Mouse (Mus musculus) MEL (cell line): ENCODE results near the gene Slc18a2. TPM values are rescaled to one million over a fixed set of nuclear protein-coding genes. Genes with fewer than 3 reads are reported as not detected.

Source experiments
- DNase-seq: peaks from one replicate; pipeline ENCODE4 v3.0.0; 2011; ENCODE audit warnings: low read depth, low spot score
- H3K27ac ChIP-seq: 2 replicates; pipeline ENCODE4 v1.5.1; 2012; ENCODE audit warnings: low read depth, mild to moderate bottlenecking, control low read depth, low read length, moderate library complexity; ENCODE audit not compliant: control insufficient read depth
- H3K27me3 ChIP-seq, 2 experiments: fragments of 150-350 bp in 1 of 2; sonication (generic) in 1 of 2; 2 replicates each; pipeline ENCODE4 v1.6.1; 2012; ENCODE audit warnings: low read length in 2 of 2, mild to moderate bottlenecking in 2 of 2, improper control_type of control experiment in 1 of 2, moderate library complexity in 1 of 2; ENCODE audit not compliant: insufficient read depth in 2 of 2, control insufficient read depth in 1 of 2
- H3K36me3 ChIP-seq, 2 experiments: 2 replicates each; pipeline ENCODE4 v1.6.1; 2012 to 2014; ENCODE audit warnings: low read length in 2 of 2, improper control_type of control experiment in 1 of 2, inconsistent platforms in 1 of 2, mild to moderate bottlenecking in 1 of 2; ENCODE audit not compliant: insufficient read depth in 2 of 2, control insufficient read depth in 1 of 2
- H3K4me1 ChIP-seq, 2 experiments: fragments of 150-350 bp in 1 of 2; sonication (generic) in 1 of 2; 2 replicates each; pipeline ENCODE4 v1.6.1; 2012; ENCODE audit warnings: low read length in 2 of 2, improper control_type of control experiment in 1 of 2, mild to moderate bottlenecking in 1 of 2; ENCODE audit not compliant: insufficient read depth in 2 of 2, control insufficient read depth in 1 of 2
- H3K4me3 ChIP-seq, 2 experiments: fragments of 150-350 bp in 1 of 2; sonication (generic) in 1 of 2; 2 replicates each; pipeline ENCODE4 v1.5.1; 2012; ENCODE audit warnings: low read depth in 2 of 2, low read length in 2 of 2, mild to moderate bottlenecking in 2 of 2, moderate library complexity in 2 of 2, control low read depth in 1 of 2, improper control_type of control experiment in 1 of 2; ENCODE audit not compliant: control insufficient read depth in 1 of 2, insufficient read depth in 1 of 2
- H3K79me2 ChIP-seq: 2 replicates; pipeline ENCODE4 v1.6.1; 2012; ENCODE audit warnings: mild to moderate bottlenecking, low read length, moderate library complexity; ENCODE audit not compliant: control insufficient read depth, poor library complexity, insufficient read depth
- H3K9ac ChIP-seq: 2 replicates; pipeline ENCODE4 v1.6.1; 2012; ENCODE audit warnings: low read depth, mild to moderate bottlenecking, control low read depth, low read length, moderate library complexity; ENCODE audit not compliant: control insufficient read depth, poor library complexity, severe bottlenecking
- H3K9me3 ChIP-seq: fragments of 150-350 bp; sonication (generic); replicated peaks from 2 replicates; pipeline ENCODE4 v1.6.1; 2012; ENCODE audit warnings: mild to moderate bottlenecking, low read length, improper control_type of control experiment, moderate library complexity; ENCODE audit not compliant: insufficient read depth
- CHD1 ChIP-seq: IDR thresholded peaks from 2 replicates; pipeline ENCODE4 v1.6.1; 2012; ENCODE audit warnings: low read depth, mild to moderate bottlenecking, inconsistent platforms, low read length, improper control_type of control experiment
- CHD2 ChIP-seq: IDR thresholded peaks from 2 replicates; pipeline ENCODE4 v1.6.1; 2011; ENCODE audit warnings: low read length, improper control_type of control experiment
- EP300 ChIP-seq, 2 experiments: IDR thresholded peaks; 2 replicates each; pipeline ENCODE4 v1.6.1; 2011; ENCODE audit warnings: improper control_type of control experiment in 2 of 2, low read length in 2 of 2, low read depth in 1 of 2, mild to moderate bottlenecking in 1 of 2
- MAZ ChIP-seq: IDR thresholded peaks from 2 replicates; pipeline ENCODE4 v1.6.1; 2012; ENCODE audit warnings: low read depth, mild to moderate bottlenecking, inconsistent platforms, low read length, improper control_type of control experiment
- MYB ChIP-seq: IDR thresholded peaks from 2 replicates; pipeline ENCODE4 v1.6.1; 2011; ENCODE audit warnings: mild to moderate bottlenecking, low read depth, low read length, improper control_type of control experiment
- MYC ChIP-seq: IDR thresholded peaks from 2 replicates; pipeline ENCODE4 v1.6.1; 2011; ENCODE audit warnings: low read depth, mild to moderate bottlenecking, low read length, improper control_type of control experiment, moderate library complexity
- POLR2A ChIP-seq, 2 experiments: IDR thresholded peaks; 2 replicates each; pipeline ENCODE4 v1.6.1; 2011 to 2012; ENCODE audit warnings: low read length in 2 of 2, mild to moderate bottlenecking in 2 of 2, control low read depth in 1 of 2, improper control_type of control experiment in 1 of 2, low read depth in 1 of 2, moderate library complexity in 1 of 2; ENCODE audit not compliant: control insufficient read depth in 1 of 2, insufficient read depth in 1 of 2, poor library complexity in 1 of 2
- RCOR1 ChIP-seq: IDR thresholded peaks from 2 replicates; pipeline ENCODE4 v1.6.1; 2012; ENCODE audit warnings: low read depth, mild to moderate bottlenecking, inconsistent platforms, low read length, improper control_type of control experiment
- SMC3 ChIP-seq: IDR thresholded peaks from 2 replicates; pipeline ENCODE4 v1.6.1; 2011; ENCODE audit warnings: low read depth, low read length, improper control_type of control experiment
- TAL1 ChIP-seq: IDR thresholded peaks from 2 replicates; pipeline ENCODE4 v1.6.1; 2012; ENCODE audit warnings: mild to moderate bottlenecking, inconsistent platforms, low read length, moderate library complexity, mixed read lengths
- TBP ChIP-seq: IDR thresholded peaks from 2 replicates; pipeline ENCODE4 v1.8.0; 2011; ENCODE audit warnings: low read depth, low read length, improper control_type of control experiment
- TCF12 ChIP-seq: IDR thresholded peaks from 2 replicates; pipeline ENCODE4 v1.6.1; 2014; ENCODE audit warnings: low read depth, mild to moderate bottlenecking, inconsistent platforms, low read length, improper control_type of control experiment, moderate library complexity
- USF2 ChIP-seq, 2 experiments: IDR thresholded peaks; 2 replicates each; pipeline ENCODE4 v1.6.1; 2011 to 2012; ENCODE audit warnings: improper control_type of control experiment in 2 of 2, low read length in 2 of 2, borderline replicate concordance in 1 of 2, inconsistent platforms in 1 of 2, low read depth in 1 of 2, mild to moderate bottlenecking in 1 of 2; ENCODE audit not compliant: insufficient read depth in 1 of 2
- ZMIZ1 ChIP-seq: IDR thresholded peaks from 2 replicates; pipeline ENCODE4 v1.6.1; 2012; ENCODE audit warnings: low read depth, mild to moderate bottlenecking, inconsistent platforms, low read length, improper control_type of control experiment, moderate library complexity
- ZNF384 ChIP-seq: IDR thresholded peaks from 2 replicates; pipeline ENCODE4 v1.6.1; 2012; ENCODE audit warnings: low read depth, mild to moderate bottlenecking, inconsistent platforms, low read length, improper control_type of control experiment
- polyA plus RNA-seq, 2 experiments: library from polyadenylated mRNA; stranded (reverse) in 1 of 2; unstranded in 1 of 2; fragments of >175 nt in 1 of 2; fragments of >200 nt in 1 of 2; gene quantifications; 2 replicates each; pipeline versions ENCODE4 v1.2.1 to v1.2.4; 2012; ENCODE audit warnings: low replicate concordance in 2 of 2, low read depth in 1 of 2; ENCODE audit not compliant: insufficient read length in 2 of 2, insufficient read depth in 1 of 2, missing spikeins in 1 of 2
- total RNA-seq: library from RNA; depleted of rRNA; stranded (reverse); fragments of 300-350 nt; gene quantifications from 2 replicates; pipeline ENCODE4 v1.2.3, GENCODE M21; 2012

The Slc18a2 gene
- total and polyA plus RNA-seq, 3 experiments: 1.5 to 4.2 TPM; not detected in 1

- no peak for TF ChIP-seq MYB
- no peak for TF ChIP-seq CHD2
- no peak for TF ChIP-seq USF2 (IDR thresholded peaks at IDR 0.05; ENCODE audit: borderline replicate concordance in 1 of 2, insufficient read depth in 1 of 2, low read depth in 1 of 2, low read length in 2 of 2)
- TF ChIP-seq CHD1: peak; percentile 92; the same call in 1 of the 2 replicates
- TF ChIP-seq EP300 (IDR thresholded peaks at IDR 0.05; ENCODE audit: low read depth in 1 of 2, low read length in 2 of 2): 0 out of 4 replicates have a peak, but pooled peaks of 1 of the 2 experiments have one; percentile 24
- no peak for TF ChIP-seq MYC
- no peak for TF ChIP-seq MAZ
- no peak for TF ChIP-seq SMC3
- DNase-seq: no peak
- H3K9ac ChIP-seq: no peak overlapping the region; the same call in 1 of the 2 replicates
- H3K27me3 ChIP-seq: no peaks in the 10 kb centered on the region
- no peaks in the 10 kb centered on the region for H3K9me3 ChIP-seq
- H3K4me3 ChIP-seq: peak overlapping the region in 1 of 2 experiments; percentile 12; a peak in 2 of 4 replicates
- peaks cover 48 to 60% of the 10 kb centered on the region in 2 experiments for H3K36me3 ChIP-seq
- peaks cover 74% of the 10 kb centered on the region for H3K79me2 ChIP-seq
- H3K4me1 ChIP-seq: peaks cover 26 to 61% of the 10 kb centered on the region in 2 experiments
- no peak overlapping the region for H3K27ac ChIP-seq
Observed at GRCm38 (mm10) chr19:59339908-59340307, 79.2 kb downstream of the Slc18a2 start.

GRCm38 (mm10) chr19:59342964-59343363 is 82.3 kb downstream of the Slc18a2 start:
- peak; percentile 82 for DNase-seq
- peak overlapping the region; percentile 79 for H3K9ac ChIP-seq
- TF ChIP-seq ZNF384 (no peak), ZMIZ1 (no peak), RCOR1 (no peak), TBP (no peak)
- H3K36me3 ChIP-seq: peaks cover 27 to 42% of the 10 kb centered on the region in 2 experiments
- H3K4me3 ChIP-seq: peak overlapping the region; percentile 45 to 86
- peaks cover 72% of the 10 kb centered on the region for H3K79me2 ChIP-seq
- no peaks in the 10 kb centered on the region for H3K27me3 ChIP-seq
- H3K9me3 ChIP-seq: no peaks in the 10 kb centered on the region
- H3K27ac ChIP-seq: peak overlapping the region; percentile 22
- H3K4me1 ChIP-seq: peaks cover 19 to 36% of the 10 kb centered on the region in 2 experiments

GRCm38 (mm10) chr19:59344304-59344711 is 83.6 kb downstream of the Slc18a2 start:
- DNase-seq: peak; percentile 84
- H3K4me3 ChIP-seq: peak overlapping the region; percentile 82 to 86
- TF ChIP-seq MYB (no peak), MYC (no peak), TCF12 (no peak), TAL1 (no peak), POLR2A (IDR thresholded peaks at IDR 0.05; ENCODE audit: control insufficient read depth in 1 of 2, insufficient read depth in 1 of 2, low read depth in 1 of 2, low read length in 2 of 2, poor library complexity in 1 of 2) (peak in 1 of 2 experiments; percentile 14; a peak in 1 of 4 replicates)
- peak overlapping the region; percentile 80 for H3K27ac ChIP-seq
- peak overlapping the region; percentile 79 for H3K9ac ChIP-seq
- peaks cover 23 to 40% of the 10 kb centered on the region in 2 experiments for H3K36me3 ChIP-seq
- no peaks in the 10 kb centered on the region for H3K27me3 ChIP-seq
- peaks cover 22 to 29% of the 10 kb centered on the region in 2 experiments for H3K4me1 ChIP-seq
- no peaks in the 10 kb centered on the region for H3K9me3 ChIP-seq
- H3K79me2 ChIP-seq: peaks cover 75% of the 10 kb centered on the region
